ENCODE assay signal across 1 mouse cellular context in the genomic region with DNA sequence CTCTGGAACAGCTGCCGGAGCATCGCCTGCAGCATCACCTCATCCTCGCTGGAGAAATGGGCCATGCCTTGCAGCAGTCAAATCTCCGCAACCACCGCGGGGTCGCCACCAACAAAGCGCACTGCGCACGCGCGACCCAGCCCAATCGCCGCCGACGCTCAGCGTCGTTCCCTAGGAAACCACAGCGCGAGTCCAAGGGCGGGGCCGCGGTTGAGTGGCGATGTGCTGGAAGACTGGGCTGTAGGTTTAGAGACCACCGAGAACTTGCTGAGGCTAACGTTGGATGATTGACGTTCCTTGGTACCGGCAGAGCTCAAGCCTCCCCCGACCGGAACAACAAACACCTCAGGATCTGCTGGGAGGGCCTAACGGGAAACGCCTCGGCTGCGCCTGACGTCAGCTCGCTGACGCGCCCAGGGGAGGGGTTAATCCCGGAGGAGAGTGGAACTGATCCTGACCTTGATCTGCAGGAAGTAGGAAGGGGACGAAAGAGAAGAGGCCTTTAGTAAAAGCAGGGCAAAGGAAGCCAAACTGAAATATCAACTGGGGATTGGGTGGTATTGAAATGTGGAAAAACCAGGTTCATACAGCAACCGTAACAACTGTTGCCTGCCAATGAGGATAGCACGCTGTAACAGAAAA.
TF ChIP-seq lines count a peak whose summit lies in the region.

Gene Tbc1d32, minus strand, starts transcription at position 122 of the 642 bp plus-strand sequence.

TF ChIP-seq in CH12.LX, 34 proteins besides CTCF, POLR2A, EP300 and RAD21 (continued from another document):
- TF ChIP-seq USF1 (IDR thresholded peaks at IDR 0.05; ENCODE audit: low read depth, low read length) (no peak), SMC3 (IDR thresholded peaks at IDR 0.05; ENCODE audit: low read depth, low read length) (no peak), MAZ (IDR thresholded peaks at IDR 0.05; ENCODE audit: low read depth, low read length) (peak; percentile 54; the same call in 1 of the 2 replicates), RCOR1 (conservative IDR thresholded peaks at IDR 0.05; ENCODE audit: low read depth, low read length) (no peak), ZC3H11A (IDR thresholded peaks at IDR 0.05; ENCODE audit: low read depth, low read length) (no peak), NELFE (IDR thresholded peaks at IDR 0.05; ENCODE audit: low read depth, low read length) (peak; percentile 62; the same call in 1 of the 2 replicates), UBTF (IDR thresholded peaks at IDR 0.05; ENCODE audit: low read depth, low read length) (no peak), CHD2 (IDR thresholded peaks at IDR 0.05; ENCODE audit: low read length) (no peak), MXI1 (IDR thresholded peaks at IDR 0.05; ENCODE audit: low read depth, low read length) (peak; percentile 92), ELF1 (IDR thresholded peaks at IDR 0.05; ENCODE audit: low read depth, low read length) (peak; percentile 71)
TF ChIP-seq in CH12.LX: peak in this region for 11.
